Mouse (Mus musculus): ENCODE results near the gene Gm45844. TPM values are rescaled to one million over a fixed set of nuclear protein-coding genes. Genes with fewer than 3 reads are reported as not detected.

Gm45844 gene
- polyA plus RNA-seq (2014; fragmentation: Illumina TruSeq; extraction: RNeasy Lipid Tissue Mini Kit (QIAGEN cat#74804); ENCODE audit: low read depth, low replicate concordance), result 7.7 TPM

GRCm38 (mm10) chr7:7277966-7278567 lies at the start of gene Gm45844:
Gene Gm45844 (minus strand): TSS chr7:7278289.

DNA sequence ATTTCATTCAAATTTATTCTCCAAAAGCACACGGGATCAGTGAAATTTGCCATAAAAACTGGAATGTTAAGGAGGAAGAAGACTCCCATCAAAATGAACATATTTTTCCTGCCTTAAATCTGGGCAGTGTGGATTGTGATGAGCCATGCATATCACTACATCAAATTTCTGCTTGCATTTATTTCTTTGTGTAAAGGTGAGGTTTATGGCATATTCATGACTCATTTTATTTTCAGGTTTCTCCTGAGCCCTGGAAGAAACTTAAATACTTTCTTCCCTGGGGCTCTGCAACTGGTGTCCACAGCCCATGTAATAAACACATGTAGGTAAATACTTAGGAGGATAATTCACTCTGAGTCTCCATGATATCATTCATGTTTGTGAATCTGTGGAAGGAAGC lies 30.9 kb downstream of the Gm45844 start, which contains the start of gene Vmn2r29:
Vmn2r29 (minus strand) TSS at position 101 of the 400 bp plus-strand sequence.

GRCm38 (mm10) chr7:7209313-7210151 lies 68.6 kb downstream of the Gm45844 start, which contains the start of gene Zfp772:
Gene Zfp772 (minus strand): TSS chr7:7209998.

GRCm38 (mm10) chr7:7171227-7172147 lies 106.6 kb downstream of the Gm45844 start, which contains the start of gene Zfp418:
Gene Zfp418 (plus strand): TSS chr7:7171330.

Other genes starting within 250 kb of the Gm45844 start
- gene Zfp954, start 156.8 kb downstream of the Gm45844 start, polyA plus RNA-seq (2014; fragmentation: Illumina TruSeq; extraction: RNeasy Lipid Tissue Mini Kit (QIAGEN cat#74804); ENCODE audit: low read depth, low replicate concordance), result 7.8 TPM
- gene Zfp773, start 141.5 kb downstream of the Gm45844 start, polyA plus RNA-seq (2014; fragmentation: Illumina TruSeq; extraction: RNeasy Lipid Tissue Mini Kit (QIAGEN cat#74804); ENCODE audit: low read depth, low replicate concordance), result 1.5 TPM
- 4.3 TPM for gene Zfp418, start 107.0 kb downstream of the Gm45844 start, polyA plus RNA-seq (2014; fragmentation: Illumina TruSeq; extraction: RNeasy Lipid Tissue Mini Kit (QIAGEN cat#74804); ENCODE audit: low read depth, low replicate concordance)
- gene Zfp772, start 68.3 kb downstream of the Gm45844 start, polyA plus RNA-seq (2014; fragmentation: Illumina TruSeq; extraction: RNeasy Lipid Tissue Mini Kit (QIAGEN cat#74804); ENCODE audit: low read depth, low replicate concordance), result 11.1 TPM
- 7.3 TPM for gene Vmn2r29, start 31.0 kb downstream of the Gm45844 start, polyA plus RNA-seq (2014; fragmentation: Illumina TruSeq; extraction: RNeasy Lipid Tissue Mini Kit (QIAGEN cat#74804); ENCODE audit: low read depth, low replicate concordance)
- 171 TPM for gene Clcn4, start 22.6 kb upstream of the Gm45844 start, polyA plus RNA-seq (2014; fragmentation: Illumina TruSeq; extraction: RNeasy Lipid Tissue Mini Kit (QIAGEN cat#74804); ENCODE audit: low read depth, low replicate concordance)
- gene Vmn2r30, start 59.3 kb upstream of the Gm45844 start, polyA plus RNA-seq (2014; fragmentation: Illumina TruSeq; extraction: RNeasy Lipid Tissue Mini Kit (QIAGEN cat#74804); ENCODE audit: low read depth, low replicate concordance), result 1.5 TPM
- gene Gm45783, start 96.3 kb upstream of the Gm45844 start, polyA plus RNA-seq (2014; fragmentation: Illumina TruSeq; extraction: RNeasy Lipid Tissue Mini Kit (QIAGEN cat#74804); ENCODE audit: low read depth, low replicate concordance), result 2.4 TPM
- gene Vmn2r31, start 121.4 kb upstream of the Gm45844 start, polyA plus RNA-seq (2014; fragmentation: Illumina TruSeq; extraction: RNeasy Lipid Tissue Mini Kit (QIAGEN cat#74804); ENCODE audit: low read depth, low replicate concordance), result not detected
- gene Vmn2r32, start 201.7 kb upstream of the Gm45844 start, polyA plus RNA-seq (2014; fragmentation: Illumina TruSeq; extraction: RNeasy Lipid Tissue Mini Kit (QIAGEN cat#74804); ENCODE audit: low read depth, low replicate concordance), result not detected